Mouse (Mus musculus) MEL (cell line): ENCODE data around the gene Tcf7l2. TPM values are rescaled to one million over a fixed set of nuclear protein-coding genes. Genes with fewer than 3 reads are reported as not detected.
A peak's percentile ranks its signal among the peaks of the same experiment; 100 is the strongest.

Experiments
- DNase-seq: peaks from one replicate; pipeline ENCODE4 v3.0.0; 2011; ENCODE audit warnings: low read depth, low spot score
- H3K27ac ChIP-seq: 2 replicates; pipeline ENCODE4 v1.5.1; 2012; ENCODE audit warnings: low read depth, mild to moderate bottlenecking, control low read depth, low read length, moderate library complexity; ENCODE audit not compliant: control insufficient read depth
- H3K27me3 ChIP-seq, 2 experiments: fragments of 150-350 bp in 1 of 2; sonication (generic) in 1 of 2; 2 replicates each; pipeline ENCODE4 v1.6.1; 2012; ENCODE audit warnings: low read length in 2 of 2, mild to moderate bottlenecking in 2 of 2, improper control_type of control experiment in 1 of 2, moderate library complexity in 1 of 2; ENCODE audit not compliant: insufficient read depth in 2 of 2, control insufficient read depth in 1 of 2
- H3K36me3 ChIP-seq, 2 experiments: 2 replicates each; pipeline ENCODE4 v1.6.1; 2012 to 2014; ENCODE audit warnings: low read length in 2 of 2, improper control_type of control experiment in 1 of 2, inconsistent platforms in 1 of 2, mild to moderate bottlenecking in 1 of 2; ENCODE audit not compliant: insufficient read depth in 2 of 2, control insufficient read depth in 1 of 2
- H3K4me1 ChIP-seq, 2 experiments: fragments of 150-350 bp in 1 of 2; sonication (generic) in 1 of 2; 2 replicates each; pipeline ENCODE4 v1.6.1; 2012; ENCODE audit warnings: low read length in 2 of 2, improper control_type of control experiment in 1 of 2, mild to moderate bottlenecking in 1 of 2; ENCODE audit not compliant: insufficient read depth in 2 of 2, control insufficient read depth in 1 of 2
- H3K4me3 ChIP-seq, 2 experiments: fragments of 150-350 bp in 1 of 2; sonication (generic) in 1 of 2; 2 replicates each; pipeline ENCODE4 v1.5.1; 2012; ENCODE audit warnings: low read depth in 2 of 2, low read length in 2 of 2, mild to moderate bottlenecking in 2 of 2, moderate library complexity in 2 of 2, control low read depth in 1 of 2, improper control_type of control experiment in 1 of 2; ENCODE audit not compliant: control insufficient read depth in 1 of 2, insufficient read depth in 1 of 2
- H3K79me2 ChIP-seq: 2 replicates; pipeline ENCODE4 v1.6.1; 2012; ENCODE audit warnings: mild to moderate bottlenecking, low read length, moderate library complexity; ENCODE audit not compliant: control insufficient read depth, poor library complexity, insufficient read depth
- H3K9ac ChIP-seq: 2 replicates; pipeline ENCODE4 v1.6.1; 2012; ENCODE audit warnings: low read depth, mild to moderate bottlenecking, control low read depth, low read length, moderate library complexity; ENCODE audit not compliant: control insufficient read depth, poor library complexity, severe bottlenecking
- H3K9me3 ChIP-seq: fragments of 150-350 bp; sonication (generic); replicated peaks from 2 replicates; pipeline ENCODE4 v1.6.1; 2012; ENCODE audit warnings: mild to moderate bottlenecking, low read length, improper control_type of control experiment, moderate library complexity; ENCODE audit not compliant: insufficient read depth
- BHLHE40 ChIP-seq: IDR thresholded peaks from 2 replicates; pipeline ENCODE4 v1.6.1; 2012; ENCODE audit warnings: low read depth, mild to moderate bottlenecking, inconsistent platforms, low read length, improper control_type of control experiment, borderline replicate concordance
- CHD1 ChIP-seq: IDR thresholded peaks from 2 replicates; pipeline ENCODE4 v1.6.1; 2012; ENCODE audit warnings: low read depth, mild to moderate bottlenecking, inconsistent platforms, low read length, improper control_type of control experiment
- CHD2 ChIP-seq: IDR thresholded peaks from 2 replicates; pipeline ENCODE4 v1.6.1; 2011; ENCODE audit warnings: low read length, improper control_type of control experiment
- CTCF ChIP-seq, 3 experiments: IDR thresholded peaks in 2 of 3; conservative IDR thresholded peaks in 1 of 3; 2 replicates each; pipeline ENCODE4 v1.5.1; 2011 to 2012; ENCODE audit warnings: low read length in 3 of 3, low read depth in 2 of 3, mild to moderate bottlenecking in 2 of 3, improper control_type of control experiment in 1 of 3, inconsistent platforms in 1 of 3, mixed read lengths in 1 of 3, moderate library complexity in 1 of 3; ENCODE audit not compliant: control insufficient read depth in 1 of 3, insufficient read depth in 1 of 3, poor library complexity in 1 of 3, severe bottlenecking in 1 of 3
- E2F4 ChIP-seq: IDR thresholded peaks from 2 replicates; pipeline ENCODE4 v1.6.1; 2011; ENCODE audit warnings: low read depth, low read length, improper control_type of control experiment, borderline replicate concordance
- ELF1 ChIP-seq: IDR thresholded peaks from 2 replicates; pipeline ENCODE4 v1.6.1; 2014; ENCODE audit warnings: low read depth, mild to moderate bottlenecking, inconsistent platforms, low read length, improper control_type of control experiment, moderate library complexity
- EP300 ChIP-seq, 2 experiments: IDR thresholded peaks; 2 replicates each; pipeline ENCODE4 v1.6.1; 2011; ENCODE audit warnings: improper control_type of control experiment in 2 of 2, low read length in 2 of 2, low read depth in 1 of 2, mild to moderate bottlenecking in 1 of 2
- ETS1 ChIP-seq: IDR thresholded peaks from 2 replicates; pipeline ENCODE4 v1.6.1; 2012; ENCODE audit warnings: low read depth, mild to moderate bottlenecking, inconsistent platforms, low read length, improper control_type of control experiment, moderate library complexity
- GABPA ChIP-seq: IDR thresholded peaks from 2 replicates; pipeline ENCODE4 v1.6.1; 2012; ENCODE audit warnings: low read depth, mild to moderate bottlenecking, inconsistent platforms, low read length, improper control_type of control experiment, moderate library complexity
- GATA1 ChIP-seq: IDR thresholded peaks from 2 replicates; pipeline ENCODE4 v1.6.1; 2011; ENCODE audit warnings: low read depth, low read length, improper control_type of control experiment
- HCFC1 ChIP-seq: IDR thresholded peaks from 2 replicates; pipeline ENCODE4 v1.6.1; 2012; ENCODE audit warnings: low read depth, mild to moderate bottlenecking, inconsistent platforms, low read length, improper control_type of control experiment, moderate library complexity
- JUND ChIP-seq: IDR thresholded peaks from 2 replicates; pipeline ENCODE4 v1.6.1; 2011; ENCODE audit warnings: low read depth, mild to moderate bottlenecking, improper control_type of control experiment, low read length
- KAT2A ChIP-seq: conservative IDR thresholded peaks from 2 replicates; pipeline ENCODE4 v1.6.1; 2012; ENCODE audit warnings: low read depth, low read length, improper control_type of control experiment, inconsistent platforms
- MAFK ChIP-seq: IDR thresholded peaks from 2 replicates; pipeline ENCODE4 v1.6.1; 2011; ENCODE audit warnings: low read depth, mild to moderate bottlenecking, low read length, improper control_type of control experiment, borderline replicate concordance
- MAX ChIP-seq: IDR thresholded peaks from 2 replicates; pipeline ENCODE4 v1.6.1; 2011; ENCODE audit warnings: low read length, improper control_type of control experiment
- MAZ ChIP-seq: IDR thresholded peaks from 2 replicates; pipeline ENCODE4 v1.6.1; 2012; ENCODE audit warnings: low read depth, mild to moderate bottlenecking, inconsistent platforms, low read length, improper control_type of control experiment
- MEF2A ChIP-seq: IDR thresholded peaks from 2 replicates; pipeline ENCODE4 v1.6.1; 2014; ENCODE audit warnings: low read depth, mild to moderate bottlenecking, inconsistent platforms, low read length, improper control_type of control experiment; ENCODE audit not compliant: poor library complexity, insufficient replicate concordance, severe bottlenecking; ENCODE audit errors: extremely low read depth
- MXI1 ChIP-seq: IDR thresholded peaks from 2 replicates; pipeline ENCODE4 v1.6.1; 2011; ENCODE audit warnings: mild to moderate bottlenecking, low read depth, low read length, improper control_type of control experiment
- MYB ChIP-seq: IDR thresholded peaks from 2 replicates; pipeline ENCODE4 v1.6.1; 2011; ENCODE audit warnings: mild to moderate bottlenecking, low read depth, low read length, improper control_type of control experiment
- MYC ChIP-seq: IDR thresholded peaks from 2 replicates; pipeline ENCODE4 v1.6.1; 2011; ENCODE audit warnings: low read depth, mild to moderate bottlenecking, low read length, improper control_type of control experiment, moderate library complexity
- NELFE ChIP-seq: IDR thresholded peaks from 2 replicates; pipeline ENCODE4 v1.6.1; 2011; ENCODE audit warnings: low read depth, low read length, improper control_type of control experiment
- NRF1 ChIP-seq: IDR thresholded peaks from 2 replicates; pipeline ENCODE4 v1.6.1; 2014; ENCODE audit warnings: low read depth, mild to moderate bottlenecking, inconsistent platforms, low read length, improper control_type of control experiment, moderate library complexity; ENCODE audit not compliant: poor library complexity, insufficient read depth, severe bottlenecking
- POLR2A ChIP-seq, 2 experiments: IDR thresholded peaks; 2 replicates each; pipeline ENCODE4 v1.6.1; 2011 to 2012; ENCODE audit warnings: low read length in 2 of 2, mild to moderate bottlenecking in 2 of 2, control low read depth in 1 of 2, improper control_type of control experiment in 1 of 2, low read depth in 1 of 2, moderate library complexity in 1 of 2; ENCODE audit not compliant: control insufficient read depth in 1 of 2, insufficient read depth in 1 of 2, poor library complexity in 1 of 2
- POLR2AphosphoS2 ChIP-seq: IDR thresholded peaks from 2 replicates; pipeline ENCODE4 v1.6.1; 2011; ENCODE audit warnings: low read length, improper control_type of control experiment
- POLR2AphosphoS5 ChIP-seq: IDR thresholded peaks from 2 replicates; pipeline ENCODE4 v1.6.1; 2012; ENCODE audit warnings: low read depth, borderline replicate concordance, mild to moderate bottlenecking, inconsistent platforms, low read length, moderate library complexity, mixed read lengths
- RAD21 ChIP-seq: IDR thresholded peaks from 2 replicates; pipeline ENCODE4 v1.6.1; 2011; ENCODE audit warnings: mild to moderate bottlenecking, low read depth, low read length, improper control_type of control experiment
- RCOR1 ChIP-seq: IDR thresholded peaks from 2 replicates; pipeline ENCODE4 v1.6.1; 2012; ENCODE audit warnings: low read depth, mild to moderate bottlenecking, inconsistent platforms, low read length, improper control_type of control experiment
- SIN3A ChIP-seq: IDR thresholded peaks from 2 replicates; pipeline ENCODE4 v1.6.1; 2012; ENCODE audit warnings: low read length, improper control_type of control experiment, inconsistent platforms
- SMC3 ChIP-seq: IDR thresholded peaks from 2 replicates; pipeline ENCODE4 v1.6.1; 2011; ENCODE audit warnings: low read depth, low read length, improper control_type of control experiment
- TAL1 ChIP-seq: IDR thresholded peaks from 2 replicates; pipeline ENCODE4 v1.6.1; 2012; ENCODE audit warnings: mild to moderate bottlenecking, inconsistent platforms, low read length, moderate library complexity, mixed read lengths
- TBP ChIP-seq: IDR thresholded peaks from 2 replicates; pipeline ENCODE4 v1.8.0; 2011; ENCODE audit warnings: low read depth, low read length, improper control_type of control experiment
- TCF12 ChIP-seq: IDR thresholded peaks from 2 replicates; pipeline ENCODE4 v1.6.1; 2014; ENCODE audit warnings: low read depth, mild to moderate bottlenecking, inconsistent platforms, low read length, improper control_type of control experiment, moderate library complexity
- UBTF ChIP-seq: IDR thresholded peaks from 2 replicates; pipeline ENCODE4 v1.6.1; 2012; ENCODE audit warnings: low read depth, mild to moderate bottlenecking, inconsistent platforms, low read length, improper control_type of control experiment, moderate library complexity, borderline replicate concordance; ENCODE audit not compliant: insufficient read depth
- USF1 ChIP-seq: IDR thresholded peaks from 2 replicates; pipeline ENCODE4 v1.6.1; 2014; ENCODE audit warnings: low read depth, mild to moderate bottlenecking, inconsistent platforms, low read length, improper control_type of control experiment, moderate library complexity
- USF2 ChIP-seq, 2 experiments: IDR thresholded peaks; 2 replicates each; pipeline ENCODE4 v1.6.1; 2011 to 2012; ENCODE audit warnings: improper control_type of control experiment in 2 of 2, low read length in 2 of 2, borderline replicate concordance in 1 of 2, inconsistent platforms in 1 of 2, low read depth in 1 of 2, mild to moderate bottlenecking in 1 of 2; ENCODE audit not compliant: insufficient read depth in 1 of 2
- ZC3H11A ChIP-seq: IDR thresholded peaks from 2 replicates; pipeline ENCODE4 v1.6.1; 2012; ENCODE audit warnings: low read depth, mild to moderate bottlenecking, inconsistent platforms, low read length, improper control_type of control experiment
- ZKSCAN1 ChIP-seq: IDR thresholded peaks from 2 replicates; pipeline ENCODE4 v1.6.1; 2012; ENCODE audit warnings: low read depth, mild to moderate bottlenecking, inconsistent platforms, low read length, improper control_type of control experiment, moderate library complexity
- ZMIZ1 ChIP-seq: IDR thresholded peaks from 2 replicates; pipeline ENCODE4 v1.6.1; 2012; ENCODE audit warnings: low read depth, mild to moderate bottlenecking, inconsistent platforms, low read length, improper control_type of control experiment, moderate library complexity
- polyA plus RNA-seq, 2 experiments: library from polyadenylated mRNA; stranded (reverse) in 1 of 2; unstranded in 1 of 2; fragments of >175 nt in 1 of 2; fragments of >200 nt in 1 of 2; gene quantifications; 2 replicates each; pipeline versions ENCODE4 v1.2.1 to v1.2.4; 2012; ENCODE audit warnings: low replicate concordance in 2 of 2, low read depth in 1 of 2; ENCODE audit not compliant: insufficient read length in 2 of 2, insufficient read depth in 1 of 2, missing spikeins in 1 of 2
- total RNA-seq: library from RNA; depleted of rRNA; stranded (reverse); fragments of 300-350 nt; gene quantifications from 2 replicates; pipeline ENCODE4 v1.2.3, GENCODE M21; 2012

Tcf7l2 gene
- total and polyA plus RNA-seq, 3 experiments = 0.65 to 12.8 TPM; not detected in 1

- no peak for TF ChIP-seq USF2 (IDR thresholded peaks at IDR 0.05; ENCODE audit: borderline replicate concordance in 1 of 2, insufficient read depth in 1 of 2, low read depth in 1 of 2, low read length in 2 of 2)
- TF ChIP-seq CTCF (IDR thresholded peaks at IDR 0.05 in 2 of 3, conservative IDR thresholded peaks at IDR 0.05 in 1 of 3; ENCODE audit: control insufficient read depth in 1 of 3, insufficient read depth in 1 of 3, low read depth in 2 of 3, low read length in 3 of 3, poor library complexity in 1 of 3, severe bottlenecking in 1 of 3) = no peak
- peak in 1 of 2 experiments; percentile 26; a peak in 2 of 4 replicates for TF ChIP-seq EP300 (IDR thresholded peaks at IDR 0.05; ENCODE audit: low read depth in 1 of 2, low read length in 2 of 2)
- TF ChIP-seq POLR2A (IDR thresholded peaks at IDR 0.05; ENCODE audit: control insufficient read depth in 1 of 2, insufficient read depth in 1 of 2, low read depth in 1 of 2, low read length in 2 of 2, poor library complexity in 1 of 2) = no peak
- no peak for TF ChIP-seq MXI1
- no peak for TF ChIP-seq MAFK
- no peak for TF ChIP-seq MEF2A
- peak; percentile 63 for TF ChIP-seq NRF1
- TF ChIP-seq TAL1 = no peak
- TF ChIP-seq BHLHE40 = 0 out of 2 replicates have a peak, but pooled peaks have one; percentile 53
- TF ChIP-seq CHD2 = no peak
- no peak for TF ChIP-seq TBP
- peak; percentile 48 for TF ChIP-seq TCF12
- no peak for TF ChIP-seq MAX
- no peak for TF ChIP-seq USF1
- no peak for TF ChIP-seq ZKSCAN1
- TF ChIP-seq RCOR1 = peak; percentile 61; the same call in 1 of the 2 replicates
- TF ChIP-seq KAT2A = no peak
- TF ChIP-seq HCFC1 = no peak; the same call in 1 of the 2 replicates
- TF ChIP-seq JUND = no peak
- TF ChIP-seq MAZ = peak; percentile 62
- no peak for TF ChIP-seq NELFE
- TF ChIP-seq MYB = no peak
- no peak for TF ChIP-seq GABPA
- TF ChIP-seq ETS1 = peak; percentile 73; the same call in 1 of the 2 replicates
- TF ChIP-seq MYC = 0 out of 2 replicates have a peak, but pooled peaks have one; percentile 22
- no peak for TF ChIP-seq RAD21
- no peak for TF ChIP-seq ELF1
- TF ChIP-seq SMC3 = no peak
- no peak for TF ChIP-seq SIN3A
- TF ChIP-seq ZC3H11A = no peak
- peak; percentile 42; the same call in 1 of the 2 replicates for TF ChIP-seq GATA1
- no peak for TF ChIP-seq POLR2AphosphoS2
- TF ChIP-seq E2F4 = no peak
- no peak for TF ChIP-seq ZMIZ1
- TF ChIP-seq CHD1 = no peak
- no peak for TF ChIP-seq POLR2AphosphoS5
- no peak for TF ChIP-seq UBTF
- Histone ChIP-seq H3K27ac (no peak overlapping the region), H3K79me2 (no peaks in the 10 kb centered on the region), H3K4me1 (peaks cover 21 to 24% of the 10 kb centered on the region in 2 experiments), H3K9ac (no peak overlapping the region), H3K27me3 (no peaks in the 10 kb centered on the region), H3K36me3 (peaks cover 0 to 9% of the 10 kb centered on the region in 2 experiments; a peak in 2 of 4 replicates), H3K4me3 (peak overlapping the region in 1 of 2 experiments; percentile 17; a peak in 2 of 4 replicates), H3K9me3 (no peaks in the 10 kb centered on the region)
- peak; percentile 56 for DNase-seq
Measured at GRCm38 (mm10) chr19:55854389-55854788, 112.8 kb downstream of the Tcf7l2 start.
